Comparison of ENCODE assay signal across 8 mouse cellular contexts in genomic region chr15:82922052-82922451, GRCm38 (mm10).
DNase-seq lines count a peak whose midpoint lies in the region; ATAC-seq and TF ChIP-seq lines count a peak whose summit lies in the region.

No protein-coding gene starts in this region.

- ATAC-seq in forebrain, embryonic 11.5 days (replicated peaks; ENCODE audit: low FRiP score), result peak; percentile 28; the same call in 1 of the 2 replicates
- ATAC-seq in heart, embryonic 14.5 days (ENCODE audit: insufficient number of reproducible peaks, insufficient read depth, low FRiP score, low read depth), result peak; percentile 85
- ATAC-seq in kidney, postnatal 0 days (replicated peaks; ENCODE audit: low FRiP score, low read depth), result no peak
- ATAC-seq in liver, embryonic 13.5 days (ENCODE audit: low read depth), result peak; percentile 48; the same call in 1 of the 2 replicates
- no peak for ATAC-seq in monocyte, adult 5-6 weeks (replicated peaks; ENCODE audit: insufficient number of reproducible peaks, low FRiP score, low TSS enrichment, poor library complexity, severe bottlenecking)

- H3K4me2 ChIP-seq in forebrain, embryonic 11.5 days (ENCODE audit: low read depth, low read length, severe bottlenecking), result no peak overlapping the region
- peak overlapping the region; percentile 55 for H3K4me2 ChIP-seq in heart, embryonic 14.5 days (ENCODE audit: low read length)
- H3K4me2 ChIP-seq in kidney, postnatal 0 days (ENCODE audit: low read length), result peak overlapping the region; percentile 5; the same call in 1 of the 2 replicates
- H3K4me2 ChIP-seq in liver, embryonic 13.5 days, result no peak overlapping the region

- peak; percentile 76 to 88 for DNase-seq in urinary bladder, postnatal 4 days (ENCODE audit: low spot score in 2 of 2)
- no peak for DNase-seq in urinary bladder, postnatal 25 days (ENCODE audit: low spot score)
- peak; percentile 86 for DNase-seq in forebrain, embryonic 11.5 days (ENCODE audit: low spot score)
- DNase-seq in kidney, postnatal 0 days (ENCODE audit: low spot score), result peak; percentile 72
- no peak for DNase-seq in liver, embryonic 13.5 days
- peak; percentile 54 for DNase-seq in ovary, adult 18-20 months (ENCODE audit: low spot score)

- H3K9me3 ChIP-seq in forebrain, embryonic 11.5 days (ENCODE audit: control insufficient read depth, low read length), result no peaks in the 10 kb centered on the region
- no peaks in the 10 kb centered on the region for H3K9me3 ChIP-seq in heart, embryonic 14.5 days (ENCODE audit: control insufficient read depth, low read length)
- H3K9me3 ChIP-seq in kidney, postnatal 0 days (replicated peaks; ENCODE audit: low read length), result no peaks in the 10 kb centered on the region
- no peaks in the 10 kb centered on the region for H3K9me3 ChIP-seq in liver, embryonic 13.5 days (replicated peaks)

- H3K4me1 ChIP-seq in forebrain, embryonic 11.5 days (replicated peaks; ENCODE audit: control insufficient read depth, insufficient read depth, low read length), result peaks cover 53% of the 10 kb centered on the region
- peaks cover 45 to 60% of the 10 kb centered on the region in 2 experiments for H3K4me1 ChIP-seq in heart, embryonic 14.5 days (ENCODE audit: control insufficient read depth in 2 of 2, insufficient read depth in 2 of 2, low read length in 2 of 2)
- peaks cover 27% of the 10 kb centered on the region for H3K4me1 ChIP-seq in kidney, postnatal 0 days (replicated peaks; ENCODE audit: insufficient read depth, low read length)
- H3K4me1 ChIP-seq in liver, embryonic 13.5 days (replicated peaks), result peaks cover 21% of the 10 kb centered on the region

- peaks cover 2% of the 10 kb centered on the region for H3K27me3 ChIP-seq in forebrain, embryonic 11.5 days (ENCODE audit: control insufficient read depth, insufficient read depth, low read length)
- H3K27me3 ChIP-seq in heart, embryonic 14.5 days (ENCODE audit: control insufficient read depth, insufficient read depth, low read length), result peaks cover 20% of the 10 kb centered on the region
- H3K27me3 ChIP-seq in kidney, postnatal 0 days (ENCODE audit: insufficient read depth, low read length), result no peaks in the 10 kb centered on the region
- peaks cover 79% of the 10 kb centered on the region for H3K27me3 ChIP-seq in liver, embryonic 13.5 days

- H3K4me3 ChIP-seq in forebrain, embryonic 11.5 days (ENCODE audit: low read depth, low read length), result no peak overlapping the region
- peak overlapping the region in 1 of 2 experiments; percentile 11; a peak in 1 of 4 replicates for H3K4me3 ChIP-seq in heart, embryonic 14.5 days (ENCODE audit: control insufficient read depth in 1 of 2, insufficient read depth in 1 of 2, low read depth in 1 of 2, low read length in 2 of 2)
- H3K4me3 ChIP-seq in kidney, postnatal 0 days (replicated peaks; ENCODE audit: low read depth, low read length), result no peak overlapping the region
- H3K4me3 ChIP-seq in liver, embryonic 13.5 days (replicated peaks), result no peak overlapping the region

- no peaks in the 10 kb centered on the region for H3K36me3 ChIP-seq in forebrain, embryonic 11.5 days (ENCODE audit: control insufficient read depth, insufficient read depth, low read length)
- no peaks in the 10 kb centered on the region for H3K36me3 ChIP-seq in heart, embryonic 14.5 days (ENCODE audit: control insufficient read depth, insufficient read depth, low read length)
- H3K36me3 ChIP-seq in kidney, postnatal 0 days (ENCODE audit: insufficient read depth, low read length), result no peaks in the 10 kb centered on the region
- H3K36me3 ChIP-seq in liver, embryonic 13.5 days, result no peaks in the 10 kb centered on the region

- H3K9ac ChIP-seq in forebrain, embryonic 11.5 days (ENCODE audit: low read length), result no peak overlapping the region
- no peak overlapping the region for H3K9ac ChIP-seq in heart, embryonic 14.5 days (ENCODE audit: low read length)
- H3K9ac ChIP-seq in kidney, postnatal 0 days (ENCODE audit: low read depth, low read length), result no peak overlapping the region
- no peak overlapping the region for H3K9ac ChIP-seq in liver, embryonic 13.5 days

- TF ChIP-seq CTCF in kidney, postnatal 0 days (IDR thresholded peaks at IDR 0.05; ENCODE audit: low read depth), result no peak

- H3K27ac ChIP-seq in forebrain, embryonic 11.5 days (ENCODE audit: low read depth, low read length), result no peak overlapping the region
- H3K27ac ChIP-seq in heart, embryonic 14.5 days (replicated peaks in 1 of 2; ENCODE audit: control insufficient read depth in 1 of 2, insufficient read depth in 1 of 2, low read depth in 2 of 2, low read length in 2 of 2), result peak overlapping the region; percentile 36 to 73; a peak in 3 of 4 replicates
- H3K27ac ChIP-seq in kidney, postnatal 0 days, result no peak overlapping the region
- H3K27ac ChIP-seq in liver, embryonic 13.5 days, result no peak overlapping the region

- 54% methylated on average over 12 of the region's 12 CpGs for WGBS in forebrain, embryonic 11.5 days
- 12% methylated on average over 12 of the region's 12 CpGs for WGBS in heart, embryonic 14.5 days
- WGBS in kidney, postnatal 0 days, result 26% methylated on average over 12 of the region's 12 CpGs
- WGBS in liver, embryonic 13.5 days (ENCODE audit: insufficient replicate concordance), result 50% methylated on average over 12 of the region's 12 CpGs

Comparison
In these comparisons a context has a peak if more than half of its experiments do, and no peak if none do; other contexts are left out.
1. DNase-seq: peak in urinary bladder, postnatal 4 days (2 of 2), forebrain, embryonic 11.5 days (single experiment), kidney, postnatal 0 days (single experiment) and ovary, adult 18-20 months (single experiment); none in urinary bladder, postnatal 25 days (single experiment) and liver, embryonic 13.5 days (single experiment).
2. ATAC-seq: peak in forebrain, embryonic 11.5 days (single experiment), heart, embryonic 14.5 days (single experiment) and liver, embryonic 13.5 days (single experiment); none in kidney, postnatal 0 days (single experiment) and monocyte, adult 5-6 weeks (single experiment).
3. H3K27ac ChIP-seq: peak in heart, embryonic 14.5 days (2 of 2); none in forebrain, embryonic 11.5 days (single experiment), kidney, postnatal 0 days (single experiment) and liver, embryonic 13.5 days (single experiment).
4. H3K4me2 ChIP-seq: peak in heart, embryonic 14.5 days (single experiment) and kidney, postnatal 0 days (single experiment); none in forebrain, embryonic 11.5 days (single experiment) and liver, embryonic 13.5 days (single experiment).